Mouse (Mus musculus): ENCODE results near the gene Rpusd2. TPM values are rescaled to one million over a fixed set of nuclear protein-coding genes. Genes with fewer than 3 reads are reported as not detected.
A peak's percentile ranks its signal among the peaks of the same experiment; 100 is the strongest.

Rpusd2 gene
- total and polyA plus RNA-seq, 3 experiments, result 15.5 to 18.6 TPM; not detected in 1

GRCm38 (mm10) chr2:119046649-119047611 lies 12.3 kb downstream of the Rpusd2 start, which contains the start of gene Knl1:
Knl1 (plus strand) TSS chr2:119047119.
- Histone ChIP-seq H3K27me3 (ENCODE audit: control insufficient read depth in 1 of 2, insufficient read depth in 2 of 2, low read length in 2 of 2) (no peaks in the 10 kb centered on the region), H3K9me3 (replicated peaks; ENCODE audit: insufficient read depth, low read length) (no peaks in the 10 kb centered on the region), H3K36me3 (ENCODE audit: control insufficient read depth in 1 of 2, insufficient read depth in 2 of 2, low read length in 2 of 2) (peaks cover 0 to 18% of the 10 kb centered on the region in 2 experiments; a peak in 2 of 4 replicates), H3K4me3 (ENCODE audit: control insufficient read depth in 1 of 2, insufficient read depth in 1 of 2, low read depth in 2 of 2, low read length in 2 of 2) (peak within 1 kb of the TSS; percentile 90 to 94), H3K9ac (ENCODE audit: control insufficient read depth, low read depth, low read length, poor library complexity, severe bottlenecking) (peak within 1 kb of the TSS; percentile 100), H3K79me2 (ENCODE audit: control insufficient read depth, insufficient read depth, low read length, poor library complexity) (peaks cover 41% of the 10 kb centered on the region), H3K27ac (ENCODE audit: control insufficient read depth, low read depth, low read length) (peak within 1 kb of the TSS; percentile 97), H3K4me1 (ENCODE audit: control insufficient read depth in 1 of 2, insufficient read depth in 2 of 2, low read length in 2 of 2) (peaks cover 5 to 11% of the 10 kb centered on the region in 2 experiments)
- DNase-seq (ENCODE audit: low read depth, low spot score), result peak; percentile 95
- peak; percentile 65; the same call in 1 of the 2 replicates for TF ChIP-seq POLR2AphosphoS5 (IDR thresholded peaks at IDR 0.05; ENCODE audit: borderline replicate concordance, low read depth, low read length)
- TF ChIP-seq NELFE (IDR thresholded peaks at IDR 0.05; ENCODE audit: low read depth, low read length), result peak; percentile 93
- peak; percentile 8; the same call in 1 of the 2 replicates for TF ChIP-seq ETS1 (IDR thresholded peaks at IDR 0.05; ENCODE audit: low read depth, low read length)
- TF ChIP-seq GATA1 (IDR thresholded peaks at IDR 0.05; ENCODE audit: low read depth, low read length), result no peak
- TF ChIP-seq SIN3A (IDR thresholded peaks at IDR 0.05; ENCODE audit: low read length), result peak; percentile 67
- TF ChIP-seq CHD1 (IDR thresholded peaks at IDR 0.05; ENCODE audit: low read depth, low read length), result no peak
- no peak for TF ChIP-seq BHLHE40 (IDR thresholded peaks at IDR 0.05; ENCODE audit: borderline replicate concordance, low read depth, low read length)
- TF ChIP-seq RAD21 (IDR thresholded peaks at IDR 0.05; ENCODE audit: low read depth, low read length), result no peak
- peak; percentile 99 for TF ChIP-seq TBP (IDR thresholded peaks at IDR 0.05; ENCODE audit: low read depth, low read length)
- TF ChIP-seq ZKSCAN1 (IDR thresholded peaks at IDR 0.05; ENCODE audit: low read depth, low read length), result no peak
- TF ChIP-seq KAT2A (conservative IDR thresholded peaks at IDR 0.05; ENCODE audit: low read depth, low read length), result peak; percentile 70; the same call in 1 of the 2 replicates
- no peak for TF ChIP-seq ZNF384 (IDR thresholded peaks at IDR 0.05; ENCODE audit: low read depth, low read length)
- no peak for TF ChIP-seq GABPA (IDR thresholded peaks at IDR 0.05; ENCODE audit: low read depth, low read length)
- no peak for TF ChIP-seq MAX (IDR thresholded peaks at IDR 0.05; ENCODE audit: low read length)
- peak; percentile 27 to 85; a peak in 3 of 4 replicates for TF ChIP-seq POLR2A (IDR thresholded peaks at IDR 0.05; ENCODE audit: control insufficient read depth in 1 of 2, insufficient read depth in 1 of 2, low read depth in 1 of 2, low read length in 2 of 2, poor library complexity in 1 of 2)
- TF ChIP-seq ZMIZ1 (IDR thresholded peaks at IDR 0.05; ENCODE audit: low read depth, low read length), result peak; percentile 64; the same call in 1 of the 2 replicates
- TF ChIP-seq E2F4 (IDR thresholded peaks at IDR 0.05; ENCODE audit: borderline replicate concordance, low read depth, low read length), result peak; percentile 82; the same call in 1 of the 2 replicates
- peak in 1 of 2 experiments; percentile 4; a peak in 1 of 4 replicates for TF ChIP-seq EP300 (IDR thresholded peaks at IDR 0.05; ENCODE audit: low read depth in 1 of 2, low read length in 2 of 2)
- TF ChIP-seq POLR2AphosphoS2 (IDR thresholded peaks at IDR 0.05; ENCODE audit: low read length), result peak; percentile 79
- TF ChIP-seq JUND (IDR thresholded peaks at IDR 0.05; ENCODE audit: low read depth, low read length), result no peak
- peak; percentile 98 for TF ChIP-seq MAFK (IDR thresholded peaks at IDR 0.05; ENCODE audit: borderline replicate concordance, low read depth, low read length)
- TF ChIP-seq ZC3H11A (IDR thresholded peaks at IDR 0.05; ENCODE audit: low read depth, low read length), result no peak
- peak; percentile 83 for TF ChIP-seq ELF1 (IDR thresholded peaks at IDR 0.05; ENCODE audit: low read depth, low read length)
- no peak for TF ChIP-seq SMC3 (IDR thresholded peaks at IDR 0.05; ENCODE audit: low read depth, low read length)
- TF ChIP-seq MYC (IDR thresholded peaks at IDR 0.05; ENCODE audit: low read depth, low read length), result peak; percentile 66
- TF ChIP-seq TAL1 (IDR thresholded peaks at IDR 0.05; ENCODE audit: low read length), result no peak
- TF ChIP-seq USF1 (IDR thresholded peaks at IDR 0.05; ENCODE audit: low read depth, low read length), result no peak
- TF ChIP-seq HCFC1 (IDR thresholded peaks at IDR 0.05; ENCODE audit: low read depth, low read length), result peak; percentile 85
- peak; percentile 83 for TF ChIP-seq NRF1 (IDR thresholded peaks at IDR 0.05; ENCODE audit: insufficient read depth, low read depth, low read length, poor library complexity, severe bottlenecking)
- TF ChIP-seq MEF2A (IDR thresholded peaks at IDR 0.05; ENCODE audit: extremely low read depth, insufficient replicate concordance, low read depth, low read length, poor library complexity, severe bottlenecking), result no peak

Data from MEL (cell line).